ENCODE assay signal across 11 mouse cellular contexts in genomic region chr5:143668884-143669283, GRCm38 (mm10). TPM values are rescaled to one million over a fixed set of nuclear protein-coding genes. Genes with fewer than 3 reads are reported as not detected.
DNase-seq lines count a peak whose midpoint lies in the region; ATAC-seq lines count a peak whose summit lies in the region.
"Had no signal": no experiment of that assay in that cellular context is flagged by ENCODE, and none has a peak within 500 bp of the region (broad histone marks: within the 10 kb centered on the region; RNA-seq: fewer than 3 reads in every experiment).

No protein-coding gene starts in this region.

- no peaks in the 10 kb centered on the region for H3K36me3 ChIP-seq in midbrain, embryonic 14.5 days (ENCODE audit: control insufficient read depth, insufficient read depth, low read length)
- no peaks in the 10 kb centered on the region for H3K36me3 ChIP-seq in midbrain, embryonic 11.5 days (ENCODE audit: control insufficient read depth, insufficient read depth, low read length)
- no peaks in the 10 kb centered on the region for H3K36me3 ChIP-seq in heart, embryonic 13.5 days
- H3K36me3 ChIP-seq in neural tube, embryonic 15.5 days: no peaks in the 10 kb centered on the region
- H3K36me3 ChIP-seq: hindbrain, embryonic 15.5 days had no signal

- H3K4me3 ChIP-seq in midbrain, embryonic 14.5 days (replicated peaks; ENCODE audit: low read depth, low read length): no peak overlapping the region
- H3K4me3 ChIP-seq in midbrain, embryonic 11.5 days (ENCODE audit: low read depth, low read length): no peak overlapping the region
- no peak overlapping the region for H3K4me3 ChIP-seq in heart, embryonic 13.5 days
- no peak overlapping the region for H3K4me3 ChIP-seq in neural tube, embryonic 15.5 days (replicated peaks)
- H3K4me3 ChIP-seq: hindbrain, embryonic 15.5 days; layer of hippocampus, adult 2 months had no signal

- H3K4me1 ChIP-seq in midbrain, embryonic 14.5 days (ENCODE audit: control insufficient read depth, insufficient read depth, low read length): no peaks in the 10 kb centered on the region
- H3K4me1 ChIP-seq in midbrain, embryonic 11.5 days (ENCODE audit: control insufficient read depth, insufficient read depth, low read length): no peaks in the 10 kb centered on the region
- H3K4me1 ChIP-seq in heart, embryonic 13.5 days: peaks cover 65% of the 10 kb centered on the region
- peaks cover 2% of the 10 kb centered on the region; the same call in 1 of the 2 replicates for H3K4me1 ChIP-seq in neural tube, embryonic 15.5 days

- no peak overlapping the region for H3K27ac ChIP-seq in midbrain, embryonic 14.5 days (replicated peaks; ENCODE audit: low read depth, low read length)
- H3K27ac ChIP-seq in midbrain, embryonic 11.5 days (ENCODE audit: low read depth, low read length): no peak overlapping the region
- H3K27ac ChIP-seq in heart, embryonic 13.5 days (replicated peaks): peak overlapping the region; percentile 84
- peak overlapping the region; percentile 24; the same call in 1 of the 2 replicates for H3K27ac ChIP-seq in neural tube, embryonic 15.5 days (replicated peaks)
- H3K27ac ChIP-seq: hindbrain, embryonic 15.5 days had no signal

- H3K27me3 ChIP-seq in midbrain, embryonic 14.5 days (ENCODE audit: control insufficient read depth, insufficient read depth, low read length): no peaks in the 10 kb centered on the region
- H3K27me3 ChIP-seq in midbrain, embryonic 11.5 days (ENCODE audit: control insufficient read depth, insufficient read depth, low read length): no peaks in the 10 kb centered on the region
- no peaks in the 10 kb centered on the region for H3K27me3 ChIP-seq in heart, embryonic 13.5 days (replicated peaks)
- no peaks in the 10 kb centered on the region for H3K27me3 ChIP-seq in neural tube, embryonic 15.5 days (replicated peaks)
- H3K27me3 ChIP-seq: hindbrain, embryonic 15.5 days had no signal

- no peak overlapping the region for H3K9ac ChIP-seq in midbrain, embryonic 14.5 days (replicated peaks; ENCODE audit: low read length)
- H3K9ac ChIP-seq in midbrain, embryonic 11.5 days (ENCODE audit: low read length): no peak overlapping the region
- H3K9ac ChIP-seq in heart, embryonic 13.5 days: no peak overlapping the region
- H3K9ac ChIP-seq in neural tube, embryonic 15.5 days (replicated peaks): no peak overlapping the region
- H3K9ac ChIP-seq: hindbrain, embryonic 15.5 days had no signal

- WGBS in midbrain, embryonic 14.5 days: 34% methylated on average over 2 of the region's 2 CpGs
- WGBS in midbrain, embryonic 11.5 days: 50% methylated on average over 2 of the region's 2 CpGs
- WGBS in heart, embryonic 13.5 days: 60% methylated on average over 2 of the region's 2 CpGs
- WGBS in neural tube, embryonic 15.5 days: 51% methylated on average over 2 of the region's 2 CpGs

- DNase-seq in gastrocnemius, postnatal 25 days: peak; percentile 28
- no peak for DNase-seq in gastrocnemius, postnatal 10 days
- DNase-seq in midbrain, embryonic 14.5 days: peak; percentile 72
- DNase-seq in midbrain, embryonic 11.5 days (ENCODE audit: low spot score, missing footprints): no peak
- DNase-seq in right cerebral cortex, postnatal 14 days: no peak
- DNase-seq in cerebellum, adult 18-20 months: no peak
- DNase-seq: cerebellum, postnatal 36 days had no signal

- no peak; the same call in 1 of the 2 replicates for ATAC-seq in midbrain, embryonic 14.5 days (ENCODE audit: low FRiP score, low TSS enrichment)
- ATAC-seq in midbrain, embryonic 11.5 days (ENCODE audit: low FRiP score): no peak
- ATAC-seq in heart, embryonic 13.5 days (ENCODE audit: extremely low read depth, insufficient number of reproducible peaks, low FRiP score, low TSS enrichment): peak; percentile 72; the same call in 1 of the 2 replicates
- ATAC-seq in neural tube, embryonic 15.5 days (ENCODE audit: low FRiP score): no peak

- no peak overlapping the region for H3K4me2 ChIP-seq in midbrain, embryonic 14.5 days (ENCODE audit: low read length)
- no peak overlapping the region for H3K4me2 ChIP-seq in midbrain, embryonic 11.5 days
- H3K4me2 ChIP-seq in heart, embryonic 13.5 days: no peak overlapping the region; the same call in 1 of the 2 replicates
- no peak overlapping the region for H3K4me2 ChIP-seq in neural tube, embryonic 15.5 days
- H3K4me2 ChIP-seq: hindbrain, embryonic 15.5 days had no signal

- H3K9me3 ChIP-seq in midbrain, embryonic 14.5 days (ENCODE audit: control insufficient read depth, low read length): no peaks in the 10 kb centered on the region
- H3K9me3 ChIP-seq in midbrain, embryonic 11.5 days (ENCODE audit: control insufficient read depth, low read length): no peaks in the 10 kb centered on the region
- no peaks in the 10 kb centered on the region for H3K9me3 ChIP-seq in heart, embryonic 13.5 days
- H3K9me3 ChIP-seq in neural tube, embryonic 15.5 days (replicated peaks): no peaks in the 10 kb centered on the region
- H3K9me3 ChIP-seq: hindbrain, embryonic 15.5 days had no signal

RNA-seq across cellular contexts. Expression of gene Cyth3, which starts 46.6 kb away (rescaled TPM):
- 10 to 100 TPM; 13.9 to 16.9 TPM for total RNA-seq in gastrocnemius, postnatal 25 days (2021)
- total RNA-seq in gastrocnemius, postnatal 10 days (2021): 10 to 100 TPM; 39.9 to 51.8 TPM
- polyA plus RNA-seq in midbrain, embryonic 14.5 days (2014; fragmentation: Nextera tagmentation; extraction: Ambion mirVana): 34.5 and 38.0 TPM in 2 replicates
- 27.6 and 28.9 TPM in 2 replicates for polyA plus RNA-seq in midbrain, embryonic 11.5 days (2014; fragmentation: Nextera tagmentation; extraction: Ambion mirVana)
- polyA plus RNA-seq in heart, embryonic 13.5 days (2015; fragmentation: Nextera tagmentation; extraction: Ambion mirVana): 36.8 and 41.4 TPM in 2 replicates
- polyA plus RNA-seq in neural tube, embryonic 15.5 days (2015; fragmentation: Nextera tagmentation; extraction: Ambion mirVana): 42.2 and 43.2 TPM in 2 replicates

Comparison
In these comparisons a context has a peak if more than half of its experiments do, and no peak if none do; other contexts are left out.
1. DNase-seq: peak in gastrocnemius, postnatal 25 days (single experiment) and midbrain, embryonic 14.5 days (single experiment); none in gastrocnemius, postnatal 10 days (single experiment), midbrain, embryonic 11.5 days (single experiment), right cerebral cortex, postnatal 14 days (single experiment) and cerebellum, adult 18-20 months (0 of 2).
2. H3K27ac ChIP-seq: peak in heart, embryonic 13.5 days (single experiment) and neural tube, embryonic 15.5 days (single experiment); none in midbrain, embryonic 14.5 days (single experiment) and midbrain, embryonic 11.5 days (single experiment).